Mouse (Mus musculus) adrenal gland, postnatal 25 days (tissue): ENCODE measurements around the gene Ezr. TPM values are rescaled to one million over a fixed set of nuclear protein-coding genes. Genes with fewer than 3 reads are reported as not detected.
A peak's percentile ranks its signal among the peaks of the same experiment; 100 is the strongest.
"Not testable (repeated sequence)": the region's sequence is repeated elsewhere in the genome, so short reads cannot be mapped to it uniquely, and the experiment has no call there.

Source experiments
- DNase-seq: peaks from one replicate; pipeline ENCODE4 v3.0.0; 2021; ENCODE audit warnings: mixed read lengths
- total RNA-seq: library from RNA; stranded (reverse); gene quantifications from 2 replicates; pipeline ENCODE4 v1.2.3, GENCODE M21; 2021

The Ezr gene
- total RNA-seq, 1 experiment from 2014 or later, result 17.9 TPM

DNA sequence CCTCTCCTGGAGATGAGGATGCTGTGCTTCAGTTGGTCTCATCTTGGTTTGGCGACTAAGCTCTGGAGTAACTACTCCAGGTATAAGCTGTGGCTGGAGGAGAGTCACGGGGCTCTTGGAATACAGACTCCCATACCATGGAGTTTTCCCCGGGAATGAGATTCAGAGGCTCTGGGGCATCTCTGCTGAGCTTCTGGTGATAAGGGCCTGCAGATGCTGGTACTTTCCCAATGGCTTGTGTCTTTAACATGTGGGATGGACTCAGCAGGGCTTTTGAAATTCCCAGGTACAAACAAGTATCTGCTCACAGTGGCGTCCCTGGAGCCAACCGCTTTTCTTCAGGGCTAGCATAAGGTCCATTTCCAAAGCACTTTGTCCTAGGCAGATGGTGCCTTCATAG, 75.2 kb downstream of the Ezr start:
- DNase-seq, result not testable (repeated sequence)

GRCm38 (mm10) chr17:6706448-6706847, 76.1 kb downstream of the Ezr start:
- DNase-seq, result not testable (repeated sequence)

GRCm38 (mm10) chr17:6703381-6704270, 79.0 kb downstream of the Ezr start:
- not testable (repeated sequence) for DNase-seq

DNA sequence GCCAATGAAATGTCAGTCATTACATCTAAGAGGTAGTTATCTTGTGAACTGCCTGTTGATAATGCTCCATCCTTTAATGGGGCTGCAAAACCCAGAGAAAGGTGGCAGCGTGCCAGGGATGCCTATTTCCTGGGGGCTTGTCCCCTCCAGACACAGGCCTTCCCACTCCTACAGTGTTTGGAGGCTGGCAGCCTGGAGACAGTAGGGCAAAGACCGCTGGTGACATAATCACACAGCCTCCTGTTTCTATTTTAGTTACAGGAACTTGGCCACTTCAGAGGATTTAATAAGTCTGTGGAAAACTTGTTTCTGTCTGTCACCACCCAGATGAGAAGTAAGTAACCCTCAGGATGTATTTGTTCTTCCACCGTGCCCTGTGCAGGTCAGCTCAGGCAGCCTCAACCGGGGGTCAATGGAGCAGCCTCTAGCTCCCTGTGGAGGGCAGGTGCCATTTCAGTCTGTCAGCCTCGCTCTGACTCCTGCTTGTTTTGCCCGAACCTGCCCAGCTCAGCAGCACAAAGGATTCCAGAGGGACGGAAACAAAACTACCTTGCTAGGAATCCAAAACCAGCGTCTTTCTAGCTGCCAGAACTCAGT, 79.9 kb downstream of the Ezr start:
- not testable (repeated sequence) for DNase-seq

DNA sequence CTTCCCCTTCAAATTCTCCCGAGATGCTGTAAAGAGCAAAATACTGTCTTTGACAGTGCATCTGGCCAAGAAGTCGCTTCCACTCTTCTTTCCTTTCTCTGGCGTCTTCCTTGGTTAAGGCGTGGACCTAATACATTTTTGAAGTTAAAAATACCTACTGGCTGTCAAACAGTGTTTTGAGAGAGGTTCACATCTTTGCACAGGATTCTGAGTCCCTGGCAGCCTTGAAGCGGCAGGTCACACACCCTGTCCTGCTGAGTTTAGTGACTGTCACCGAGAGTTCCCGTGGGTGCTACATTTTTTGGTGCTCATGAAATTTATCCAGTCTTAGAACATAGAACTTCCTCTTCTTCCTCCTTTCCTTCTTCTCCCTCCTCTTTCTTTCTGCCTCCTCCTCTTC, 82.5 kb downstream of the Ezr start:
- DNase-seq, result not testable (repeated sequence)

DNA sequence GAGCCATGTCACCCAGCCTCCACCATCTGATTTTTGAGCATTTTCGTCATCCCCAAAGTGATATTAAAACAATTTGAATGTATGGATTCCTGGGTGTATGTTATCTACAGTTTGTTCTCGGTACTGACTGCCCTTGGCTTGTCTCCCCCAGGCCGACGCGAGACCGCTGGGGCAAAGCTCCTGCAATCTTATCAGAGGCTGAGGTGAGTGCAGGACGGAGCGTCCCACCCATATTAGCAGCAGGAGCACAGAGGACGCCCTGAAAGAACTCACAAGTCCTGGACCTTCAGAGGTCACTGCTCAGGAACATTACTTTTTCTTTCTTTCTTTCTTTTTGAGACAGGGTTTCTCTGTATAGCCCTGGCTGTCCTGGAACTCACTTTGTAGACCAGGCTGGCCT, 83.1 kb downstream of the Ezr start:
- DNase-seq, result not testable (repeated sequence)

GRCm38 (mm10) chr17:6697224-6697775, 85.3 kb downstream of the Ezr start:
- peak; percentile 34 for DNase-seq

GRCm38 (mm10) chr17:6696521-6696920, 86.1 kb downstream of the Ezr start:
- DNase-seq, result not testable (repeated sequence)

- DNase-seq, result not testable (repeated sequence)
These were observed 86.9 kb downstream of the Ezr start for GRCm38 (mm10) chr17:6695712-6696111.

GRCm38 (mm10) chr17:6691596-6691995, 91.0 kb downstream of the Ezr start:
- DNase-seq, result peak; percentile 80

DNA sequence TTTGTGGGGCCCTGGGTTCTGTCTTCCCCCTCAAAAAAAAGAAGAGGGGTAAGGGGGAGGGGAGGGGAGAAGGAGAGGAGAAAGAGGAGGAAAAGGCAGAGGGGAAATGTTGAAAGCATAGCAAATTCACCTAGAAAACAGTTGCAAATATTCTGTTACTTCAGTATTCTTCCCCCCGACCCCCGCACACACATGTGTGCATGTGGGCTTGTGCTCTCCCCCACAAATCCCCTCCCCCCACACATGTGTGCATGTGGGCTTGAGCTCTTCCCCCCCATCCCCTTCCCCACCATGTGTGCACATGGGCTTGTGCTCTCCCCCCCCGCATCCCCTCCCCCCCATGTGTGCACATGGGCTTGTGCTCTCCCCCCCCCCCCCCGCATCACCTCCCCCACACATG, 93.2 kb downstream of the Ezr start:
- DNase-seq, result not testable (repeated sequence)

Other genes starting within 250 kb of the Ezr start
- 14.6 and 21.0 TPM in 2 replicates for gene Dynlt1c, start 181.1 kb downstream of the Ezr start, total RNA-seq
- 77.7 and 153 TPM in 2 replicates for gene Dynlt1f, start 126.9 kb downstream of the Ezr start, total RNA-seq
- 0.24 TPM in 1 of 2 replicates, not detected in the other for gene Sytl3, start 123.7 kb downstream of the Ezr start, total RNA-seq
- gene Rsph3b, start 165.9 kb upstream of the Ezr start, total RNA-seq, result 45.2 and 47.3 TPM in 2 replicates
- gene Tagap1, start 178.4 kb upstream of the Ezr start, total RNA-seq, result 21.3 and 22.2 TPM in 2 replicates
- 474 TPM in 2 replicates for gene Rnaset2b, start 187.8 kb upstream of the Ezr start, total RNA-seq
- gene Gm49721, start 196.1 kb upstream of the Ezr start, total RNA-seq, result 0.52 TPM in 1 of 2 replicates, not detected in the other
- not detected in 2 replicates for gene Gm1604a, start 242.8 kb upstream of the Ezr start, total RNA-seq